Mouse (Mus musculus) liver (tissue): ENCODE data around the gene Ndufs7.

Source experiments
- DNase-seq: peaks from one replicate; pipeline ENCODE4 v3.0.0-alpha.2; 2020; ENCODE audit warnings: mixed read lengths

Ndufs7 gene

DNA sequence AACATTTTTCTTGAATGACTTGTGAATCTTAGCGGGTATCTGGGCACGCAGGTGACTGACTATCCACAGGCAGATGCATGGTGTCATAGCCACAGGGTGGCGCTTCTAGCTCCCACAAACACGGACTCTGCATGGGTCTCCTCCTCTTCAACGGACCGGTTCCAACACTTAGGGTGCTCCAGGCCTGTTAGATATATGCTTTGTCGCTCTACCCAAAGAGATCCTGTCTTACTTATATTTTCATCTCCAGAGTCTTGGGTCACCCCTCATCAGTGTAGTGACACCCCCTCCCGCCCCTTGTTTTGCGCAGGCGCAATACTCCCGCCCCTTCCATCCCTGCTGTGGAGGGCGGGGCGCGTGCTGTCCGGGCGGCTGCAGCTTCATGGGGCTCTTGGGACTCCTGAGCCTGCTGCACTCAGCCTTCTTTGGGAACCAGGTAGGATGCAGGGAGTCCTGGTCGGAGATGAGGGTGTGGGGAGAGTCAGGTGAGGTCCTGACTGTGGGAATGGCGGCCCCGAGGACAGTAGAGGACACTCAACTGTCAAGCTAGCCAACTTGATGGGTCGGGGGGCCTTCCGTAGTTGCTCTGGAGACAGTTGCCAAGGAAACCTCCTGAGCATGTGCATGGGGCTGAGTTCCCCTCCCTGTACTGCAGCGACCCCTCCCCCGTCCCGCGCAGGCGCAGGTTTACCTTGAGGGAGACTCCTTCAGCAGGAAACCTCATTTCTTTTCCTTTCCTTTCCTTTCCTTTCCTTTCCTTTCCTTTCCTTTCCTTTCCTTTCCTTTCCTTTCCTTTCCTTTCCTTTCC, 46.9 kb downstream of the Ndufs7 start, which contains the start of gene Apc2:
Gene Apc2 (plus strand): TSS at position 360 of the 808 bp plus-strand sequence.
- peak; percentile 75 for DNase-seq

DNA sequence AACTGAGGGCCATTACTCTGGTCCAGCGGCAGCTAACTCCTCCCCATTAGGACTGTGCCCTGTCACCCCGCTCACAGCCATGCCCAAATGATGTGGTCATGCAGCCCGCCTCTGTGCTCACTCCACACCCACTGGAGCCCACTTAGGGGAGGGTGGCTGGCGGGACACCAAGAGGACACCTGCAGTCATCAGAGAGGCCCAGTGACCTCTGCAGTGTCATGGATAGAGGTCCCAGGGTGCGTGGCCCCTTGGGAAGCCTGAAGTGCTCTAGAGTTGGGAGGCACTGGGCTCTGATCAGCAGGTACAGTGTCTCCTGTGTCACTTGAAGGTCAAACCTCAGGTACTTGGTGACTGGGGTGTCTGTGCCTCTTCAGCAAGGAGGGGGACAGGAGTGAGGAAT, 47.9 kb downstream of the Ndufs7 start:
- no peak for DNase-seq

DNA sequence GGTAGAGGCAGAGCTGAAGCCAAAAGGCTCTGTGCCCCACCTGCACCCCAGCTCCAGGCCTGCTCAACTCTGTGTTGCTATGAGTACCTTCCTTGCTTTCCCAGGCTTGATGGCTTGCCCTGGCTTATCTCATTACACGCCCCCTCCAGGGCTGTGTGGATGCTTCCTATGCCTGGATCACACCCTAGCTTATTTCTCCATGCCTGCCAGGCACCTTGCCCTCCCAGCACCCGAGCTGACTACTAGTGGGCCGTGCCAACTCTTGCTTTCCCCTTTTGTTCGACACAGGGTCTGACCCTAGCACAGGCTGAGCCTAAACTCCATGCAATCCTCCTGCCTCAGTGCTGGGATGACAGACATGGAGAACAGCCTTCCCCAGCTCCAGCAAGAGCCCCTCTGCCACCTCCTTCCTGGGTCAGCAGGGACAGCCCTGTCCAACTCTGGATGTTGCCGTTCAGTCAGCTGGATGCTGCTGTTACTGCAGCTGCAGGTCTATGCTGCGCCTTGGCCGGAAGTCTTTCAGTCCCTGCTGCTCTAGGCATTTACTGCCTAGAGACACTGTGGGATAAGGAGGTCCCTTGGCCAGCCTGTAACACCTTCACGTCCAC, 48.7 kb downstream of the Ndufs7 start:
- DNase-seq: no peak

DNA sequence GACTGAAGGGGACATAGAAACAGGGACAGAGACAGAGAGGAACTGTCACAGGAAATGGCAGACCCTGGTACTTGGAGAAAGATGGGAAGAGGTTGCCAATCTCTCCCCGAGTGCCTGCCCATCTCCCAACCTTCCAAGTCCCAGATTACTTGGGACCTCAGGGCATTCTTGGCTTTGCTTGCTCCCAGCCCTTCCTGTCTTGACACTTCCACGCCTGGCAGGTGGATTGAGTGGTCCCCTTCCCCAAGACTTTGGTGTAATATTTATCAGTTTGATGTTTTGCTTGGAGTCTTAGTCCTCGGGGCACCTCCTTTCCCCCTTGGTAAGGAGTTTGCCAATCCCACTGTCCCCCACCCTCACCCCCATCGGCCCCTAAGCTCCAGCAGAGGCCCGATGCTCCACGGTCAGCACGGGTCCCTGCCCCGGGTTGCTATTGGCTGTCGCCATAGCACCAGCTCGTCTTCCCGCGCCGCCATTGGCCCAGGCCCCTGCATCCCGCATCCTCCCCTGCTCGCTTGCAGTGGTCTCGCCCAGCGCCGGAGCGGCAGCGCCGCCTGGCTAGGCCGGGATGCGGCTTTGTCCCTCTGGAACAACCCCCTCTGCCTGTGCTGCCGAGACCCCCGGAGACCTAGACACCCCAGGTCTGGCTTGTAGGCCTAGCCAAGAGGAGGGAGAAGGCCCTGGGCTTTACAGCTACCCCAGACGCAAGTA, 49.8 kb downstream of the Ndufs7 start:
- no peak for DNase-seq

DNA sequence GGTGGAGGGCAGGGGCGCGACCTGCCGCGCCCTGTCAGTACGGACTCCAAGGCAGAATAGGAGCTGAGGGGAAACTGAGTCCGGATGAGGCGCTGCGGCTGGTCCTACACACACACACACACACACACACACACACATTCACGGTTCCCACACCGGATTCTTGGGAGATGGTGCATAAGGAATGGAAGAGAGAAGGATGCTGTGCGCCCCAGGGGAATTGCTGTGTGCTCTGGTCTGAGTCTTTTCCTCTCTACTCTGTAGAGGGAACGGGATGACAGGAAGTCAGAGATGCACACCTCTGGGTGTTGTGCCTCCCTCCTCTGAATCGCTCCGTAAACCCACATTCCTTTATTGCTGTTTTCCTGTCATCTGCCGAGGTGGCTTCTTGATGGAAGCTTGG, 50.4 kb downstream of the Ndufs7 start:
- no peak for DNase-seq

DNA sequence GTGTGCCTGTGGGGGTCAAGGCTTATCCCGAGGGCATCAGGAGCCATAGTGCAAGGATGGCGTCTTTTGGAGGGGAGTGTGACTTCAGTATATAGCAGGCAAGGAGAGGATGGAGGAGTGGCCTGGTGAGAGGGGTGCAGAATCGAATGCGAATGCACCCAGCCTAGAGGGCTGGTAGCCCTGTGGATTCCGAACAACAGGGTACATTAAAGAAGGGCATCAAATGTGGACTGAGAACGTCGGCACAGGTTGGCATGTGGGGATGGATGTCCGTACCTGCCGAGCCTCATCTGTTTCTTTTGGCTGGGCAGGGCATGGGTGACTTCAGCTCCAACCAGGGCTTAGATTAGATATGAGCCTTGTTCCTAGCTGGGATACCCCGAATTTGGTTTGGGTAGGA, 50.9 kb downstream of the Ndufs7 start:
- no peak for DNase-seq

DNA sequence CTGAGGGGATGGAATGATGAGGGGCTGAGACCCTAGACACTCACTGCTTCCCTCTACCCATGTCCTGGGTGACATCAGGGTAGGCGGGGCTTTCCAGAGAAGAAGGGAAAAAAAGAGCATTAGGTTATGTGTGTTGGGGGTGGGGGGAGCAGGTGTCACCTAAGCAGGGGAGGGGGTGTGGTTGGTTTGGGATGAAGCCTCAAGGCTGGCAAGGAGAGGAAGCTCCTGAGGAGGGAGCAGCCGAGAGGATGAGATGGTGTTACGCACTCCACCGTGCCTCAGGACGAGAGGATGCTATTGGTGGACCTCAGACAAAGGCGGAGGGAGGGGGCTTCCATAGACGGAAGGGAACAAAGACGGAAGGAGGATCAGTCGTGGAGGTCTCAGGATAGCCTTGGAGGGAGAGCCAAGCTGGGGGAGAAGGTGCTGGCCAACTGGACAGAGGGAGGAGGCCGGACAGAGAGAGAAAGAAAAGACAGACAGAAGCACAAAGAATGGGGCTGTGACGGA, 51.8 kb downstream of the Ndufs7 start:
- DNase-seq: no peak

DNA sequence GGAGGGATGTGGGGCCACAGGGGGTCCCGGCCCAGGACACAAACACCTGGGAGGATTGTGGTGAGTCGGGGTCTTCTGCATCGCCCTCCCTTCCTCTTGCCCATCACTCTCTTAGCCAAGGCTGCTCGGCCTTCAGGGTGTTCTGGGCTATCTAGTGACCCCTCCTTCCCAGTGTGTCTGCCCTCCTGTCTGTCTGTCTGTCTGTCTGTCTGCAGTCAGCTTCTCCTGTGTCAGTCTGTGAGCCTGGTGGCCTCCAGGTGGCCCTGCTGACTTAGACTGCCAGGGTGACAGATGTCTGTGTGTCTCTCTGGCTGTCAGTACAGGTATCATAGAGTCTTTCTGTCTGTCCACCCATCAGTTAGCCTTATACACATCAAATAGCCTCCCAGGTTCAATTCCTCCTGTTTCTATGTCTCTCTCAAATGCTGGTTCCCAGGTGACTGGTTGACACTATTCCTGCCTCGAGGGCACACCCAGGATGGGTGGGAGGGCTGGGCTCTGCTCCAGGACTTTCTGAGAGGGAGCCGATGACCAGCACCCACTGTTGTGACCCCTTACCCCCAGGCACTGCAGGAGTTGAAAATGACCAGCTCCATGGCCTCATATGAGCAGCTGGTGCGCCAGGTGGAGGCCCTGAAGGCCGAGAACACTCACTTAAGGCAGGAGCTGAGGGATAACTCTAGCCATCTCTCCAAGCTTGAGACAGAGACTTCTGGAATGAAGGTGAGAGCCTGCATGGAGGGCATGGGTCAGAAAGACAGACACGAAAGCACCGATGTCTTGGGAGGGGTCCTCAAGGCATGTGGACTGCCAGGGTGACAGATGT, 52.5 kb downstream of the Ndufs7 start:
- DNase-seq: no peak

DNA sequence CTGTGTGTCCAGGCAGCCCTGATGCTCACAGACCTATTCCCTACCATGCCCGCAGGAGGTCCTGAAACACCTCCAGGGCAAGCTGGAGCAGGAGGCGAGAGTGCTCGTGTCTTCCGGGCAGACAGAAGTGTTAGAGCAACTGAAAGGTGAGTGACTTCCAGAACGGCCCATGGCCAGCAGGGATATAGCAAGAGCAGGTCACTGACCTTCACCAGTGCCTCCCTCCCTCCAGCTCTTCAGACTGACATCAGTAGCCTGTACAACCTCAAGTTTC, 53.1 kb downstream of the Ndufs7 start:
- no peak for DNase-seq

DNA sequence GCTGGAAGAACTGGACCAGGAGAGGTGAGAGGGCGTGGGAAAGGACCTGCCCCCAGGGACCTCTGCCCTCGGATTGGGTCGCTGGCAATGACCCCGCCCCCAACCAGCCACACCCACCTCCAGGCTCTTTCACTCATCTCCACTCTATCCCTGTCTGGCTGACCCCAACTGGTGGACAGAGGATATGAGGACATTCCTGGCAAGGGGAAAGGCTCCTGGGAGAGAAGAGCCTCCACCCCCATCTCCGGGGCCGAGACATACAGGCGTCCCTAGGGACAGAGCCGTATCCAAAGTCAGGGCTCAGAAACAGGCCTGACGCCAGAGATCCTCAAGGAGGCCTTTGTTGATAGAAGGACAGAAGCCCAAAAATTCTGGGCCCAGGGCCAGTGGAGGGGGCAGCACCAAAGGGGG, 53.6 kb downstream of the Ndufs7 start:
- peak; percentile 61 for DNase-seq

DNA sequence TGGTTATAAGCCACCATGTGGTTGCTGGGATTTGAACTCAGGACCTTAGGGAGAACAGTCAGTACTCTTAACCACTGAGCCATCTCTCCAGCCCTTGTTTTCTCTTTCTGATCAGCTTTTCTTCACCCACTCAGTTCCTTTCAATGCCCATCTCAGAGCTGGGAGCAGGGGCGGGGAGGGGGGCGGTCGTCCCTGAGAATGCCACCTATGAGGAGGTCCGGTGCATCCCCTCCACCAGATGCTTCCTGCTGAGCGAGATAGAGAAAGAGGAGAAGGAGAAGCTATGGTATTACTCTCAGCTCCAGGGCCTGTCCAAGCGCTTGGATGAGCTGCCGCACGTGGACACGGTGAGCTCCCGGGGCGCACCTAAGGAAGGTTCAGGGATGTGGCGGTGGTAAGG, 55.5 kb downstream of the Ndufs7 start:
- no peak for DNase-seq

DNA sequence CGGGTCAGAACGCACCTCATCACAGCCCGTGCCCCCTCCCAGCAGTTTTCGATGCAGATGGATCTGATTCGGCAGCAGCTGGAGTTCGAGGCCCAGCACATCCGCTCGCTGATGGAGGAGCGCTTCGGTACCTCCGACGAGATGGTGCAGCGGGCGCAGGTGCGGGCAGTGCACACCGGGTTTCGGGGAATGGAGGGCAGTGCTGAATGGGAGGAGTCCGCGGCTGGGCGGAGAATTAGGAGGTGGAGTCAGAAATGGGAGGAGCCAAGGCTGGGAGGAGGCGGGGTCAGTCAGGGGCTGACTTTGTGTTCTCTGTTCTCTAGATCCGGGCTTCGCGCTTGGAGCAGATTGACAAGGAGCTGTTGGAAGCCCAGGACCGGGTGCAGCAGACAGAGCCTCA, 55.9 kb downstream of the Ndufs7 start:
- peak; percentile 75 for DNase-seq
